Mouse (Mus musculus) cerebellum, adult 11-12 months (tissue): ENCODE measurements around the gene Csmd2.

Experiments
- DNase-seq: peaks from one replicate; pipeline ENCODE4 v3.0.0; 2022

The Csmd2 gene

GRCm38 (mm10) chr4:128427261-128428030, 439.8 kb downstream of the Csmd2 start:
- peak; percentile 49 for DNase-seq

- DNase-seq = no peak
Observed at GRCm38 (mm10) chr4:128428303-128429107, 440.8 kb downstream of the Csmd2 start.

GRCm38 (mm10) chr4:128429591-128429990, 441.9 kb downstream of the Csmd2 start:
- DNase-seq = no peak

GRCm38 (mm10) chr4:128440550-128440949, 452.9 kb downstream of the Csmd2 start:
- DNase-seq = no peak

- DNase-seq = no peak
Observed at GRCm38 (mm10) chr4:128441228-128441627, 453.6 kb downstream of the Csmd2 start.

- no peak for DNase-seq
Observed at GRCm38 (mm10) chr4:128442791-128443190, 455.1 kb downstream of the Csmd2 start.

- DNase-seq = no peak
Observed at GRCm38 (mm10) chr4:128445514-128446260, 458.0 kb downstream of the Csmd2 start.

GRCm38 (mm10) chr4:128448831-128449431, 461.3 kb downstream of the Csmd2 start:
- peak; percentile 24 for DNase-seq

- no peak for DNase-seq
Observed at GRCm38 (mm10) chr4:128450137-128450536, 462.5 kb downstream of the Csmd2 start.

- peak; percentile 18 for DNase-seq
Observed at GRCm38 (mm10) chr4:128450974-128451373, 463.3 kb downstream of the Csmd2 start.

- DNase-seq = no peak
Observed at GRCm38 (mm10) chr4:128451383-128451794, 463.7 kb downstream of the Csmd2 start.

GRCm38 (mm10) chr4:128466708-128467107, 479.1 kb downstream of the Csmd2 start:
- DNase-seq = no peak

- DNase-seq = no peak
Observed at GRCm38 (mm10) chr4:128468040-128468439, 480.4 kb downstream of the Csmd2 start.

- DNase-seq = no peak
Observed at GRCm38 (mm10) chr4:128476249-128476648, 488.6 kb downstream of the Csmd2 start.

- no peak for DNase-seq
Observed at GRCm38 (mm10) chr4:128483891-128484290, 496.2 kb downstream of the Csmd2 start.

- DNase-seq = no peak
Observed at GRCm38 (mm10) chr4:128484679-128485078, 497.0 kb downstream of the Csmd2 start.

GRCm38 (mm10) chr4:128489521-128490100, 502.0 kb downstream of the Csmd2 start:
- no peak for DNase-seq

- DNase-seq = no peak
Observed at GRCm38 (mm10) chr4:128492055-128492454, 504.4 kb downstream of the Csmd2 start.

GRCm38 (mm10) chr4:128499980-128500379, 512.3 kb downstream of the Csmd2 start:
- no peak for DNase-seq

GRCm38 (mm10) chr4:128506878-128507277, 519.2 kb downstream of the Csmd2 start:
- DNase-seq = no peak

- DNase-seq = no peak
Observed at GRCm38 (mm10) chr4:128509885-128510284, 522.2 kb downstream of the Csmd2 start.

GRCm38 (mm10) chr4:128514496-128514895, 526.8 kb downstream of the Csmd2 start:
- DNase-seq = no peak
